Mouse (Mus musculus) erythroblast, embryonic 14.5 days (primary cell): ENCODE measurements around the gene Susd3.

Experiments used
- GATA1 ChIP-seq: IDR thresholded peaks from 2 replicates; pipeline ENCODE4 v1.6.1; 2012; ENCODE audit warnings: low read length, inconsistent platforms, mixed read lengths
- TAL1 ChIP-seq: IDR thresholded peaks from 3 replicates; pipeline ENCODE4 v1.6.1; 2012; ENCODE audit warnings: low read length, inconsistent platforms, mixed read lengths

- no peak for TF ChIP-seq GATA1
- TF ChIP-seq TAL1, result no peak
These were observed 67.0 kb downstream of the Susd3 start for GRCm38 (mm10) chr13:49181411-49181984.
